Mouse (Mus musculus) CD4-positive, CD25-positive, alpha-beta regulatory T cell (primary cell): Measurements from ENCODE around the gene Pla2g4b. TPM values are rescaled to one million over a fixed set of nuclear protein-coding genes. Genes with fewer than 3 reads are reported as not detected.

Source experiments
- polyA plus RNA-seq: library from polyadenylated mRNA; unstranded; fragments of 100-300 nt; shearing (Covaris generic); gene quantifications from one replicate; pipeline ENCODE4 v1.2.1, GENCODE M21; 2017

Gene Pla2g4b
- polyA plus RNA-seq, result 2.5 TPM

DNA sequence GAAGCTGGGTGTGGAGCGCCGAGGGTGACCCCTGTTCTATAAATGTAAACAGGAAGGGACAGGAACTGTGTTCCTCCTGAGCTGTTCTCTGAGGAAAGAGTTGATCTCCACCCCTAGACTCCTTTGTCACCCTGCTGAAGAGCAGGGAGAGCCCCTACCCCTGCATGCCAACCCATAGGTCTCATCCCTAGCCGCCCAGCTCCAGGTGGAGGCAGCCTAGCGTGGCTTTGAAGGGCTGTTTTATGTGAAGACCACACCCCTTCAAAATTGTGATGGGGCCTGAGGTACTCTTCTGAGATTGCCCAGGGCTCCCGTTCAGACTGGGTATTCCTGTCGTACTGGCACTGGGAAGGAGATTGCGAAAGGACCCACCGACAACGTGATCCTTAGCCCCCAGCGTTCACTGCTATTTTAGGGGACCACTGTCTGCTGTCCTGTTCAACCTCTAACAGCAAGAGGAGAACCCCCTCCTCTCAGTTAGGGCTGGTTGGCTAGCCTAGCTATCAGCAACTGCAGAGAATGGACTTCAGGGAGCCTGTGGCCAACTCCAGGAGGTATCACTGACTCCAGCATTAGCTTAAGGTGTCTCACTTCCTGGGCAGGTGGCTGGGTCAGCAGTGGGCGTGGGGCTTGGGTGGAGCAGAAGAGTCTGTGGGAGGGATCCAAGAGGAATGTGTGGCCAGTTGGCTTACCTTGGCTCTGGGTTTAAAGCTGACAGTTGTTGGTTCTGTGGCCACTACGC, at the start of gene Pla2g4b:
Gene Pla2g4b (plus strand): TSS at position 692 of the 742 bp plus-strand sequence.

DNA sequence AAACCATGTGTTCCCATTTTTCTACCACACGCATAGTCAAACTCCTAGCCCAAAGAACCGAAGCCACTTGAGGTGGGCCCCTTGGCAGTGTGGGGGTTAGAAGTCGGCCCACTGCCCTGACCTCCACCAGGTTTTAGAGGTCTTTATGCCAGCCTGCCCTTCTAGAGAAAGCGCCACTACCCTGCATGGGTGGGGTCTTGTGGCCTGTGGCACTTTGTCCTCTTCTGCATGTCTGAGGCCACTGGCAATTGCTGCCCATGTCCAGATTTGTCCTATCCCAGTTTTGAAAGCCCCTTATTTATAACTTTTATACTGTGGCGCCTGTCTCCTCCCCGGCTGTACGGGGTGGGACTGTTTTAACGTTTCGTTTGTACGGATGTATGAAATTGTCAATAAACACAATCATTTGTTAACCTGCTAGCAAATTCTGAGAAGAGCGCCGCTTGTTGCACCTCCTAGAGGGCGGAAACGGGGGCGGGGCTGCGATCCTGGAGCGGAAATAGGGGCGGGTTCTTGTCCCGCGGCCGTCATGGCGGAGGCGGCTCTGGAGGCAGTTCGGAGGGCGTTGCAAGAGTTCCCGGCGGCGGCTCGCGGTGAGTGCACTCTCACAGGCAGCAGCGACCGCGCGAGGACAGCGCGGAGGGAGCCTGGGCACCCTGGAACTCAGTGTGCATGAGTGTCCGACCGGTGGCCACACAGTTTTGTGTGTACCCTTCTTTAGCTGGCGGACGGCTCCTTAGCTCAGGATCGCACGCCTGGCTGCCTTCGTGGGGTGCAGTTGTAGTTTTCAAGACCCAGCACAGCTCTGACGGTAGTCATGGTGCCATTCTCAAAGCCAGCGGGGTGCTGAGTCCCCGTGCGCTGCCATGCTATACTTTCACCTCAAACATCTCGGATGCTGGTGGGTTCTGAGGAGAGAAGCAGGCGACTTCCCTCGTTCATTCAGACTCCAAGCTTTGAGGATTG, 6.0 kb upstream of the Pla2g4b start, which contains the start of the genes Jmjd7 and Gm28042:
Gene Jmjd7 (plus strand): TSS at position 500 of the 966 bp plus-strand sequence.
Gene Gm28042 (plus strand): TSS at position 510 of the 966 bp plus-strand sequence.

Other genes starting within 250 kb of the Pla2g4b start
- 35.0 TPM for gene Rpap1, start 245.9 kb upstream of the Pla2g4b start, polyA plus RNA-seq
- 8.0 TPM for gene Tyro3, start 235.7 kb upstream of the Pla2g4b start, polyA plus RNA-seq
- gene Mga, start 136.2 kb upstream of the Pla2g4b start, polyA plus RNA-seq, result 45.9 TPM
- 7.8 TPM for gene Mapkbp1, start 60.7 kb upstream of the Pla2g4b start, polyA plus RNA-seq
- 25.1 TPM for gene Jmjd7, start 5.9 kb upstream of the Pla2g4b start, polyA plus RNA-seq
- gene Gm28042, start 5.9 kb upstream of the Pla2g4b start, polyA plus RNA-seq, result 5.5 TPM
- 10.8 TPM for gene Ehd4, start 121.2 kb downstream of the Pla2g4b start, polyA plus RNA-seq
- not detected for gene Pla2g4e, start 211.9 kb downstream of the Pla2g4b start, polyA plus RNA-seq